Mouse (Mus musculus): ENCODE data around the gene Gm9507. TPM values are rescaled to one million over a fixed set of nuclear protein-coding genes. Genes with fewer than 3 reads are reported as not detected.
"Not testable (repeated sequence)": the region's sequence is repeated elsewhere in the genome, so short reads cannot be mapped to it uniquely, and the experiment has no call there.

Gene Gm9507
- polyA plus RNA-seq, 1 experiment from 2014 or later, result not detected

DNA sequence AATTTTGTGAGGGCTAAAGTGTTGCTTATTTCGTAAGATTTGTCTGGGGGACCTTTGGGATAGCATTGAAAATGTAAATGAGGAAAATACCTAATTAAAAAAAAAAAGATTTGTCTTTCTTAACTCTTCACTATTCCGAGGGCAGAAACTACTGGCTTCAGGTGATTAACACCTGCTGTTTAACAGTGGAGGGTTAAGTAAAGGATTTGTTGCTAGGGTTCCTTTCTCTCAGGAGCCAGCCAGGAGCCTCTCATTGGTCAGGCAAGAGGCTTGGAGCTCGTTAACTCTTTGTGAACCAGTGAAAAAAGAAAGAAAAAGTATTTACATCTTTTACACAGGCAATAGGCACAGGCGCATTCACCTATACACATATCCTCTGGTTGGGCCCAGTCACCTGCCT, 7.6 kb upstream of the Gm9507 start:
- Histone ChIP-seq H3K9me3 (ENCODE audit: low read depth, low read length) (no peaks in the 10 kb centered on the region), H3K4me3 (ENCODE audit: low read depth, low read length) (no peak overlapping the region), H3K27me3 (ENCODE audit: insufficient read depth, low read length) (no peaks in the 10 kb centered on the region), H3K36me3 (ENCODE audit: insufficient read depth) (no peaks in the 10 kb centered on the region), H3K9ac (no peak overlapping the region), H3K4me2 (no peak overlapping the region), H3K4me1 (ENCODE audit: insufficient read depth) (no peaks in the 10 kb centered on the region), H3K27ac (ENCODE audit: low read depth) (no peak overlapping the region)
- ATAC-seq (ENCODE audit: insufficient read depth), result no peak
- DNase-seq, result no peak
- no peak for TF ChIP-seq CTCF (IDR thresholded peaks at IDR 0.05; ENCODE audit: low read depth)
- 27% methylated on average over 4 of the region's 4 CpGs for WGBS

DNA sequence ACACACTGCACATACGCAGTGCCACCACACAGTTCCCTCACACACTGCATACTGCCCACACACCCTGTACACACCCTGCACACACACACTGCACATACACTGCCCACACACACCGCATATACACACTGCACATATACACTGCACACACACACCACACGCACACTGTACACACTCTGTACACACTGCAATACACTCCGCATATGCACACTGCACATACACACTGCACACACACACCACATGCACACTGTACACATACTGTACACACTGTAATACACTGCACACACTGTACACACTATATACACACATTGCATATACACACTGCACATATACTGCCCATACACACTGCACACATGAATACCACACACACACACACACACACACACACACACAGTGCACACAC, 6.9 kb upstream of the Gm9507 start:
- Histone ChIP-seq H3K4me2 (no peak overlapping the region), H3K27ac (ENCODE audit: low read depth) (no peak overlapping the region), H3K4me3 (ENCODE audit: low read depth, low read length) (no peak overlapping the region), H3K36me3 (ENCODE audit: insufficient read depth) (no peaks in the 10 kb centered on the region), H3K9ac (no peak overlapping the region), H3K27me3 (ENCODE audit: insufficient read depth, low read length) (no peaks in the 10 kb centered on the region), H3K4me1 (ENCODE audit: insufficient read depth) (no peaks in the 10 kb centered on the region), H3K9me3 (ENCODE audit: low read depth, low read length) (no peaks in the 10 kb centered on the region)
- no peak for TF ChIP-seq CTCF (IDR thresholded peaks at IDR 0.05; ENCODE audit: low read depth)
- no peak for ATAC-seq (ENCODE audit: insufficient read depth)
- WGBS, result 93% methylated on average over 4 of the region's 4 CpGs
- DNase-seq, result no peak

DNA sequence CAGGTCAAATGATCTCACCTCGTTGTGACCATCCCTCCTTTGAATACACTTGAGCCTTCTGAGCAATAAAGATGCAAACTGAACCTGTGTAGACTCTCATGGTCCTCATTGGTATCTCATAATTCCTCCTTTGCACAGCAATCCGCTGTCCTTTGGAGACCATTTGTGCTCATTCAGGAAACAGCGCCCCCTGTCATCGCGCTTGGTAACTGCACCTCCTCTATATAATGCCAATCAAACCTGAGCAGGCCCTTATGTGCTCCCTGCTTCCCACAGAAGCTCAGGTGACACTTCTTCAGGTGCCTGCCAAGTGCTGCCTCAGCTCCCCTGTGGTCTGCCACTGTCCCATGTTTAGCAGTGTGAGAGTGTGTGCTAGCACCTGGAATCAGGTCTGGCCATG, 3.9 kb upstream of the Gm9507 start:
- peak; percentile 76 for TF ChIP-seq CTCF (IDR thresholded peaks at IDR 0.05; ENCODE audit: low read depth)
- no peak for ATAC-seq (ENCODE audit: insufficient read depth)

GRCm38 (mm10) chr10:77814382-77814781, 2.7 kb upstream of the Gm9507 start, which contains the start of gene Gm2696:
TSS of gene Gm2696 (plus strand) at chr10:77814682.
- ATAC-seq (ENCODE audit: insufficient read depth), result no peak
- no peak within 1 kb of the TSS for H3K4me2 ChIP-seq
- no peak for DNase-seq
- no peak within 1 kb of the TSS for H3K4me3 ChIP-seq (ENCODE audit: low read depth, low read length)
- no peaks in the 10 kb centered on the region for H3K9me3 ChIP-seq (ENCODE audit: low read depth, low read length)
- TF ChIP-seq CTCF (IDR thresholded peaks at IDR 0.05; ENCODE audit: low read depth), result no peak
- no peaks in the 10 kb centered on the region for H3K27me3 ChIP-seq (ENCODE audit: insufficient read depth, low read length)
- H3K9ac ChIP-seq, result no peak within 1 kb of the TSS
- H3K36me3 ChIP-seq (ENCODE audit: insufficient read depth), result no peaks in the 10 kb centered on the region
- 24% methylated on average over 4 of the region's 4 CpGs for WGBS
- H3K27ac ChIP-seq (ENCODE audit: low read depth), result no peak within 1 kb of the TSS
- no peaks in the 10 kb centered on the region for H3K4me1 ChIP-seq (ENCODE audit: insufficient read depth)

More for the DNA sequence above, 3.9 kb upstream of the Gm9507 start:
- Histone ChIP-seq H3K27me3 (ENCODE audit: insufficient read depth, low read length) (no peaks in the 10 kb centered on the region), H3K4me2 (no peak overlapping the region), H3K4me3 (ENCODE audit: low read depth, low read length) (no peak overlapping the region), H3K4me1 (ENCODE audit: insufficient read depth) (no peaks in the 10 kb centered on the region), H3K27ac (ENCODE audit: low read depth) (no peak overlapping the region), H3K9ac (no peak overlapping the region), H3K9me3 (ENCODE audit: low read depth, low read length) (no peaks in the 10 kb centered on the region), H3K36me3 (ENCODE audit: insufficient read depth) (no peaks in the 10 kb centered on the region)
- peak; percentile 42 for DNase-seq
- 25% methylated on average over 5 of the region's 5 CpGs for WGBS

- ATAC-seq (ENCODE audit: insufficient read depth) (no peak), DNase-seq (peak; percentile 35)
- Histone ChIP-seq H3K27me3 (ENCODE audit: insufficient read depth, low read length) (no peaks in the 10 kb centered on the region), H3K27ac (ENCODE audit: low read depth) (no peak overlapping the region), H3K36me3 (ENCODE audit: insufficient read depth) (no peaks in the 10 kb centered on the region), H3K9me3 (ENCODE audit: low read depth, low read length) (no peaks in the 10 kb centered on the region), H3K4me2 (no peak overlapping the region), H3K9ac (no peak overlapping the region), H3K4me1 (ENCODE audit: insufficient read depth) (no peaks in the 10 kb centered on the region), H3K4me3 (ENCODE audit: low read depth, low read length) (no peak overlapping the region)
- 32% methylated on average over 3 of the region's 3 CpGs for WGBS
- TF ChIP-seq CTCF (IDR thresholded peaks at IDR 0.05; ENCODE audit: low read depth), result no peak
Measured at GRCm38 (mm10) chr10:77804095-77804494, 7.5 kb downstream of the Gm9507 start.

DNA sequence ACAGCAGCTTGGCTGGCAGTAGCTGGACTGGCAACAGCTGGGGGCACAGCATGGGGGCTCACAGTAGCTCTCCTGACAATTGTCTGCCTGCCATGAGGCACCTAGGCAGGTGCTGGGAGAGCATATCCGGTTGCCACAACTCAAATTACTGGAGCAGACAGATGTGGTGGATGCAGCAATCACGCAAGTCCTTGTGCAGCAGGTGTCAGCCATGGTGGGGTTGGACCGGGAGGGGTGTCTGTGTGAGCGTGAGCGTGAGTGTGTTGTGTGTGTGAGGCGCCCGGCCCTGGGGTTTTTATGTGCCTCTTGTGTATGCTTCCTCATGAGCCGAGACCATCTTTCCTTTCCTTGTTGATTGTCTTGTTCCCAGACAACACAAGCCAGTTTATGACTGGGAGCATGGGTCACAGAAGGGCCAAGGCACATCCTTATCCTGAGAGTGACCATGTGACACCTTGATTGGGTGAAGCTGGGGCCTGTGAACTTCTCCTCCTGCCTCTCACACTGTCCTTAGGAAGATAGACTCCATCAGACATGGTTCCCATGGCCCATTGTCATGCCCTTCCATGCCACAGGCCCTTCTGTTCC, 12.6 kb downstream of the Gm9507 start, which contains the start of gene Gm19668:
Gene Gm19668 (minus strand): TSS at position 213 of the 588 bp plus-strand sequence.
- TF ChIP-seq CTCF (IDR thresholded peaks at IDR 0.05; ENCODE audit: low read depth), result no peak
- 53% methylated on average over 8 of the region's 8 CpGs for WGBS
- ATAC-seq (ENCODE audit: insufficient read depth) (no peak), DNase-seq (no peak)
- no peaks in the 10 kb centered on the region for H3K9me3 ChIP-seq (ENCODE audit: low read depth, low read length)
- H3K27me3 ChIP-seq (ENCODE audit: insufficient read depth, low read length), result no peaks in the 10 kb centered on the region
- H3K36me3 ChIP-seq (ENCODE audit: insufficient read depth), result no peaks in the 10 kb centered on the region
- no peaks in the 10 kb centered on the region for H3K4me1 ChIP-seq (ENCODE audit: insufficient read depth)
- no peak within 1 kb of the TSS for H3K4me2 ChIP-seq
- H3K9ac ChIP-seq, result no peak within 1 kb of the TSS
- no peak within 1 kb of the TSS for H3K27ac ChIP-seq (ENCODE audit: low read depth)
- no peak within 1 kb of the TSS for H3K4me3 ChIP-seq (ENCODE audit: low read depth, low read length)

GRCm38 (mm10) chr10:77798164-77798920, 13.3 kb downstream of the Gm9507 start:
- H3K27me3 ChIP-seq (ENCODE audit: insufficient read depth, low read length); ATAC-seq (ENCODE audit: insufficient read depth); H3K36me3 ChIP-seq (ENCODE audit: insufficient read depth); H3K27ac ChIP-seq (ENCODE audit: low read depth); H3K9me3 ChIP-seq (ENCODE audit: low read depth, low read length); H3K4me2 ChIP-seq; H3K9ac ChIP-seq; H3K4me1 ChIP-seq (ENCODE audit: insufficient read depth); H3K4me3 ChIP-seq (ENCODE audit: low read depth, low read length): not testable (repeated sequence)
- WGBS, result 36% methylated on average over 3 of the region's 3 CpGs
- peak; percentile 5 for DNase-seq
